ENCODE assay signal across 23 mouse cellular contexts in the genomic region with DNA sequence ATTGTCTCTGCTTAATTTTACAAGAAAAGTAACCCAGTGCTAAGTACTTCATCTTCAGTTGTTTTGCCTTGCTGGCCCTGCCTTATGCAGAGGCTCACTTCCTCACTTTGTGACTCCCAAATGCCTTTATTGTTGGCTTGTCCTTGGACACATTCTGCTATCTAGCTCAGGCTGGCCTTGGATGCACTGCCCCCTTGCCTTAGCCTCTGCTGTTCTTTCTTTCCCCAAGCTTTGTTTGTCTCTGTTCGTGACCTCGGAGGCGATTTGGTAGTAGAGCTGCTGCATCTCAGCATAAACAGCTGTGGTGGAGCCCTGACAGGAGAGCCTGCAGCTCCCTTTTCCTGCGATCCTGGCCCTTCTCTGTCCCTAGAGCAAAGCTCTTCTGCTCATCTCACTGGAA. TPM values are rescaled to one million over a fixed set of nuclear protein-coding genes. Genes with fewer than 3 reads are reported as not detected.
A peak's percentile ranks its signal among the peaks of the same experiment; 100 is the strongest.
DNase-seq lines count a peak whose midpoint lies in the region; ATAC-seq and TF ChIP-seq lines count a peak whose summit lies in the region.
"Had no signal": no experiment of that assay in that cellular context is flagged by ENCODE, and none has a peak within 500 bp of the region (broad histone marks: within the 10 kb centered on the region; RNA-seq: fewer than 3 reads in every experiment).

No protein-coding gene starts in this region.

- peak; percentile 56 to 72 for DNase-seq in adrenal gland, adult (ENCODE audit: inconsistent age in 2 of 2, low spot score in 1 of 2)
- no peak for DNase-seq in adrenal gland, postnatal 25 days
- DNase-seq in forebrain, embryonic 11.5 days (ENCODE audit: low spot score), result peak; percentile 18
- DNase-seq in ZHBTc4 (ENCODE audit: low read depth, low spot score), result peak; percentile 21
- DNase-seq in midbrain, embryonic 10.5 days (ENCODE audit: low spot score), result no peak
- DNase-seq: cerebellum, adult 18-20 months; cerebellum, adult 9-10 months; cerebellum, postnatal 14 days; gastrocnemius, adult 2 months; gastrocnemius, postnatal 14 days; heart, adult 11 months; kidney, adult 11 months had no signal

- H3K9me3 ChIP-seq in forebrain, embryonic 11.5 days (ENCODE audit: control insufficient read depth, low read length), result no peaks in the 10 kb centered on the region; the same call in 1 of the 2 replicates
- peaks cover 3% of the 10 kb centered on the region; the same call in 1 of the 2 replicates for H3K9me3 ChIP-seq in forebrain, embryonic 12.5 days
- H3K9me3 ChIP-seq in midbrain, embryonic 10.5 days (replicated peaks), result no peaks in the 10 kb centered on the region; the same call in 1 of the 2 replicates
- H3K9me3 ChIP-seq: hindbrain, embryonic 13.5 days; intestine, embryonic 15.5 days had no signal

- ATAC-seq in forebrain, embryonic 11.5 days (replicated peaks; ENCODE audit: low FRiP score), result no peak
- ATAC-seq in forebrain, embryonic 12.5 days (ENCODE audit: low FRiP score), result no peak
- no peak for ATAC-seq in CD4-positive, CD25-positive, alpha-beta regulatory T cell, adult 4 months
- ATAC-seq: forebrain, embryonic 13.5 days; forebrain, embryonic 16.5 days; hindbrain, embryonic 16.5 days; intestine, embryonic 15.5 days; Patski had no signal

- no peak overlapping the region for H3K9ac ChIP-seq in forebrain, embryonic 11.5 days (ENCODE audit: low read length)
- H3K9ac ChIP-seq in forebrain, embryonic 12.5 days, result no peak overlapping the region
- H3K9ac ChIP-seq: forebrain, embryonic 13.5 days; hindbrain, embryonic 13.5 days; intestine, embryonic 15.5 days had no signal

- H3K27me3 ChIP-seq in forebrain, embryonic 11.5 days (ENCODE audit: control insufficient read depth, insufficient read depth, low read length), result no peaks in the 10 kb centered on the region
- no peaks in the 10 kb centered on the region for H3K27me3 ChIP-seq in forebrain, embryonic 12.5 days
- no peaks in the 10 kb centered on the region for H3K27me3 ChIP-seq in testis, adult 2 months (ENCODE audit: control insufficient read depth, insufficient read depth, low read length)
- H3K27me3 ChIP-seq in midbrain, embryonic 10.5 days (ENCODE audit: low read depth, poor library complexity, severe bottlenecking), result no peaks in the 10 kb centered on the region
- H3K27me3 ChIP-seq: CH12.LX; forebrain, embryonic 13.5 days; hindbrain, embryonic 13.5 days; intestine, embryonic 15.5 days; Patski had no signal

- no peaks in the 10 kb centered on the region for H3K36me3 ChIP-seq in forebrain, embryonic 11.5 days (ENCODE audit: control insufficient read depth, insufficient read depth, low read length)
- H3K36me3 ChIP-seq in forebrain, embryonic 12.5 days (replicated peaks), result 0 out of 2 replicates have a peak, but pooled peaks cover 2% of the 10 kb centered on the region
- H3K36me3 ChIP-seq in testis, adult 2 months (ENCODE audit: control insufficient read depth, insufficient read depth, low read length), result no peaks in the 10 kb centered on the region
- H3K36me3 ChIP-seq in midbrain, embryonic 10.5 days, result peaks cover 8% of the 10 kb centered on the region
- H3K36me3 ChIP-seq: hindbrain, embryonic 13.5 days; intestine, embryonic 15.5 days had no signal

- 0 out of 2 replicates have a peak, but pooled peaks have one; percentile 18 for TF ChIP-seq POLR2A in testis, adult 2 months (IDR thresholded peaks at IDR 0.05; ENCODE audit: control insufficient read depth, low read depth, low read length)

- no peak for TF ChIP-seq CTCF in testis, adult 2 months (IDR thresholded peaks at IDR 0.05; ENCODE audit: control insufficient read depth, insufficient read depth, insufficient replicate concordance, low read depth, low read length)

- no peak overlapping the region for H3K27ac ChIP-seq in forebrain, embryonic 11.5 days (ENCODE audit: low read depth, low read length)
- H3K27ac ChIP-seq in forebrain, embryonic 12.5 days, result no peak overlapping the region
- 0 out of 2 replicates have a peak overlapping the region, but pooled peaks have one; percentile 2 for H3K27ac ChIP-seq in testis, adult 2 months (ENCODE audit: control insufficient read depth, insufficient read depth, low read depth, low read length)
- H3K27ac ChIP-seq in midbrain, embryonic 10.5 days (replicated peaks), result no peak overlapping the region
- H3K27ac ChIP-seq: forebrain, embryonic 13.5 days; gastrocnemius, adult 2 months; hindbrain, embryonic 13.5 days; intestine, embryonic 15.5 days had no signal

- H3K4me3 ChIP-seq in forebrain, embryonic 11.5 days (ENCODE audit: low read depth, low read length), result no peak overlapping the region
- H3K4me3 ChIP-seq in forebrain, embryonic 12.5 days (replicated peaks), result no peak overlapping the region
- H3K4me3 ChIP-seq in testis, adult 2 months (ENCODE audit: control insufficient read depth, low read depth, low read length), result no peak overlapping the region
- H3K4me3 ChIP-seq in midbrain, embryonic 10.5 days, result no peak overlapping the region
- H3K4me3 ChIP-seq: forebrain, embryonic 13.5 days; gastrocnemius, adult 2 months; hindbrain, embryonic 13.5 days; intestine, embryonic 15.5 days had no signal

- H3K4me2 ChIP-seq in forebrain, embryonic 11.5 days (ENCODE audit: low read depth, low read length, severe bottlenecking), result no peak overlapping the region
- H3K4me2 ChIP-seq in forebrain, embryonic 12.5 days, result no peak overlapping the region
- H3K4me2 ChIP-seq: forebrain, embryonic 13.5 days; heart, embryonic 11.5 days; hindbrain, embryonic 13.5 days; intestine, embryonic 15.5 days had no signal

- 73% methylated on average over 4 of the region's 4 CpGs for WGBS in forebrain, embryonic 11.5 days
- 82% methylated on average over 4 of the region's 4 CpGs for WGBS in forebrain, embryonic 12.5 days
- 75% methylated on average over 4 of the region's 4 CpGs for WGBS in midbrain, embryonic 10.5 days

- peaks cover 6% of the 10 kb centered on the region; the same call in 1 of the 2 replicates for H3K4me1 ChIP-seq in forebrain, embryonic 11.5 days (replicated peaks; ENCODE audit: control insufficient read depth, insufficient read depth, low read length)
- peaks cover 16% of the 10 kb centered on the region for H3K4me1 ChIP-seq in forebrain, embryonic 12.5 days
- H3K4me1 ChIP-seq in testis, adult 2 months (ENCODE audit: control insufficient read depth, insufficient read depth, low read length), result peaks cover 8% of the 10 kb centered on the region
- H3K4me1 ChIP-seq in midbrain, embryonic 10.5 days, result peaks cover 27% of the 10 kb centered on the region

RNA-seq across cellular contexts. Expression of gene Nup107, which starts 2.7 kb away (rescaled TPM):
- total RNA-seq in adrenal gland, postnatal 25 days (2021), result 16.5 and 23.0 TPM in 2 replicates
- 101 and 104 TPM in 2 replicates for polyA plus RNA-seq in forebrain, embryonic 11.5 days (2014; fragmentation: Nextera tagmentation; extraction: Ambion mirVana)
- polyA plus RNA-seq in forebrain, embryonic 12.5 days (2016; fragmentation: Nextera tagmentation; extraction: Ambion mirVana), result 87.5 and 95.3 TPM in 2 replicates
- polyA plus RNA-seq in testis, adult 2 months (2012; rRNA removed), result 12.7 and 16.8 TPM in 2 replicates
- polyA plus RNA-seq in midbrain, embryonic 10.5 days (2016; fragmentation: Nextera tagmentation; extraction: Ambion mirVana), result 95.5 and 104 TPM in 2 replicates
- 10 to 100 TPM; 54.8 to 65.4 TPM for polyA plus RNA-seq in CD4-positive, CD25-positive, alpha-beta regulatory T cell, adult 4 months (2017; shearing (Covaris generic))

RNA-seq across cellular contexts. Expression of gene Slc35e3, which starts 49.0 kb away (rescaled TPM):
- total RNA-seq in adrenal gland, postnatal 25 days (2021), result 14.0 and 17.0 TPM in 2 replicates
- 21.9 and 22.2 TPM in 2 replicates for polyA plus RNA-seq in forebrain, embryonic 11.5 days (2014; fragmentation: Nextera tagmentation; extraction: Ambion mirVana)
- 34.1 and 37.4 TPM in 2 replicates for polyA plus RNA-seq in forebrain, embryonic 12.5 days (2016; fragmentation: Nextera tagmentation; extraction: Ambion mirVana)
- polyA plus RNA-seq in testis, adult 2 months (2012; rRNA removed), result 2.3 and 2.7 TPM in 2 replicates
- 19.5 and 24.8 TPM in 2 replicates for polyA plus RNA-seq in midbrain, embryonic 10.5 days (2016; fragmentation: Nextera tagmentation; extraction: Ambion mirVana)
- 1 to 10 TPM; 2.1 to 2.8 TPM for polyA plus RNA-seq in CD4-positive, CD25-positive, alpha-beta regulatory T cell, adult 4 months (2017; shearing (Covaris generic))

RNA-seq across cellular contexts. Expression of gene Rap1b, which starts 50.6 kb away (rescaled TPM):
- 128 and 129 TPM in 2 replicates for total RNA-seq in adrenal gland, postnatal 25 days (2021)
- 150 and 156 TPM in 2 replicates for polyA plus RNA-seq in forebrain, embryonic 11.5 days (2014; fragmentation: Nextera tagmentation; extraction: Ambion mirVana)
- 125 and 130 TPM in 2 replicates for polyA plus RNA-seq in forebrain, embryonic 12.5 days (2016; fragmentation: Nextera tagmentation; extraction: Ambion mirVana)
- 9.6 and 13.8 TPM in 2 replicates for polyA plus RNA-seq in testis, adult 2 months (2012; rRNA removed)
- 144 and 146 TPM in 2 replicates for polyA plus RNA-seq in midbrain, embryonic 10.5 days (2016; fragmentation: Nextera tagmentation; extraction: Ambion mirVana)
- 10 to 100 TPM; 58.0 to 90.0 TPM for polyA plus RNA-seq in CD4-positive, CD25-positive, alpha-beta regulatory T cell, adult 4 months (2017; shearing (Covaris generic))

Comparison
In these comparisons a context has a peak if more than half of its experiments do, and no peak if none do; other contexts are left out.
1. DNase-seq: peak in adrenal gland, adult (2 of 2), forebrain, embryonic 11.5 days (single experiment) and ZHBTc4 (single experiment); none in adrenal gland, postnatal 25 days (single experiment) and midbrain, embryonic 10.5 days (single experiment).